Mouse (Mus musculus): ENCODE data around the gene Lrr1. TPM values are rescaled to one million over a fixed set of nuclear protein-coding genes. Genes with fewer than 3 reads are reported as not detected.

Gene Lrr1
- polyA plus RNA-seq, 1 experiment from 2014 or later = 12.8 TPM

DNA sequence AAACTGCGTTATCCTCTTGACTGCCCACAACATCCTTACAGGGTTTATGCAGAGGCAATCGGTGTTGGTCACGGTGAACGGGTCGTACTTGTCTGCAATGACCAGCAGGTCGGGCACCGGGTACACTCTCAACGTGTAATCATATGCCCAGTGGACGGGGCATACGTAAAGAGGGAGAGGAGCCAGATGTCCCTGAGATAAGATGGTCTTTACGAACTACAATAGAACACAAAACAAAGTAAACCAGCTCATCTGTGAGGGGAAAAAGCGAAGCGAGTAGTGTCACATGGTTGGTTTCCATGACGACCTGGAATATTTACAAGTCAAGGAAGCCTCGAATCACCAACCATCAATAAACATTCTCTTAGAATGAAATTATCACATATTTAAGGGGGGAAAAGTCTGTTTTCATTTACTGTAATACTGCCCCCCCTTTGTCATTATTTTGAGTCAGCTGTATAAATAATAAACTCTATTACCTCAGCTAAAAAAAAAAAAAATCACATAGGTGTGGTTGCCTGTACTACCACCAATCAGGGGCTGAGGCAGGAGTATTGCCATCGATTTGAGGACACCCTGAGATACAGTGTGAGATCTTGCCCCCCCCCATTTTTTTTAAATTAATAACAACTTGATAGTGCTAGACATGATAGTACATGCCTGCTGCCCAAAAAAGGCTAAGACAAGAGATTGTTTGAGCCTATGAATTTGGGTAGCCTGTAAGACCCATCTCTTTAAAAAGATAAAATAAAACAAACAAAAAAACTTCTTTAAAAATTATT is 35.6 kb downstream of the Lrr1 start, which contains the start of gene Gm49384:
Gm49384 (minus strand) TSS at position 216 of the 782 bp plus-strand sequence.
- H3K27ac ChIP-seq (replicated peaks) = no peak within 1 kb of the TSS
- H3K36me3 ChIP-seq = peaks cover 77% of the 10 kb centered on the region
- H3K27me3 ChIP-seq (replicated peaks) = no peaks in the 10 kb centered on the region
- no peak within 1 kb of the TSS for H3K4me2 ChIP-seq
- WGBS = 85% methylated on average over 16 of the region's 16 CpGs
- peaks cover 5% of the 10 kb centered on the region for H3K4me1 ChIP-seq
- no peak within 1 kb of the TSS for H3K4me3 ChIP-seq
- H3K9me3 ChIP-seq = no peaks in the 10 kb centered on the region
- ATAC-seq (ENCODE audit: extremely low read depth, insufficient number of reproducible peaks, low FRiP score, low TSS enrichment) = no peak
- no peak within 1 kb of the TSS for H3K9ac ChIP-seq

DNA sequence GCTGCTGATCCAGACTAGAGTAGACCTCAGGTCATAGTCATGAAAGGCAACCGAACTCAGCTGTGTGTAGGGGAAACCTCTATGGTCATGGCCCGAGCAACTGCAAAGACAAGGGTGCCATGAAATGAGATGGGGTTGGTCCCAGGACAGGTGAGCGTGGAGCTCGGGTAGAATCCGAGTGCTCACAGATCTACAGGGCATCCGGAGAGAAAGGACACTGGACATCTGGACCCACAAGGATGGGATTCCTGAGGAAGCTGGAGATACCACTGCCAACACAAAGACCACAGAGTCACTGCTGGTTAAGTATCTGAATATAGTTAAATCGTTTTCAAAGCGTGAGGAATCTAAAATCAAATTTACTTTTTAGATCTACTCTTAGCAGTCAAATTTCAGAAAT is 38.8 kb downstream of the Lrr1 start:
- Histone ChIP-seq H3K27ac (replicated peaks) (no peak overlapping the region), H3K4me3 (no peak overlapping the region), H3K4me2 (no peak overlapping the region), H3K9me3 (no peaks in the 10 kb centered on the region), H3K4me1 (no peaks in the 10 kb centered on the region), H3K36me3 (peaks cover 77% of the 10 kb centered on the region), H3K27me3 (replicated peaks) (no peaks in the 10 kb centered on the region), H3K9ac (no peak overlapping the region)
- WGBS = 87% methylated on average over 8 of the region's 8 CpGs
- no peak for ATAC-seq (ENCODE audit: extremely low read depth, insufficient number of reproducible peaks, low FRiP score, low TSS enrichment)

DNA sequence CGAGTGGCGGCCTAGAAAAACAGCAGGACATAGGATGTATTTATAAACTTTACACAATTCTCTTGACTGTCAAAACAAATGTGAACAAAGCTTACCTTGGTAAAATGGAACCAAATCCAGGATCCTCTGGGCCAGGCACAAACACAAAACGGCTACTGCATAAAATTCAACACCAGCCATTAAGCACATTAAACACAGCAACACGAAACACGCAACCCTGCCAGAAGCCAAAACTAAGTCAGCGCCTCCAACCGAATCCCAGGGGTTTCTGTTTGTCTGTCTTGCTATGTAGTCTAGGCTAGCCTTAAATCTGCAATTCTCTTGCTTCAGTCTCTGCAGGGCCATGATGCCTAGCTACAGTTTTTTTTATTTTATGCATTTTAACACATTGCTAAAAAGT is 39.3 kb downstream of the Lrr1 start:
- Histone ChIP-seq H3K36me3 (peaks cover 77% of the 10 kb centered on the region), H3K9me3 (no peaks in the 10 kb centered on the region), H3K9ac (no peak overlapping the region), H3K4me2 (no peak overlapping the region), H3K27me3 (replicated peaks) (no peaks in the 10 kb centered on the region), H3K4me3 (no peak overlapping the region), H3K27ac (replicated peaks) (no peak overlapping the region), H3K4me1 (no peaks in the 10 kb centered on the region)
- WGBS = 96% methylated on average over 7 of the region's 7 CpGs
- no peak for ATAC-seq (ENCODE audit: extremely low read depth, insufficient number of reproducible peaks, low FRiP score, low TSS enrichment)

DNA sequence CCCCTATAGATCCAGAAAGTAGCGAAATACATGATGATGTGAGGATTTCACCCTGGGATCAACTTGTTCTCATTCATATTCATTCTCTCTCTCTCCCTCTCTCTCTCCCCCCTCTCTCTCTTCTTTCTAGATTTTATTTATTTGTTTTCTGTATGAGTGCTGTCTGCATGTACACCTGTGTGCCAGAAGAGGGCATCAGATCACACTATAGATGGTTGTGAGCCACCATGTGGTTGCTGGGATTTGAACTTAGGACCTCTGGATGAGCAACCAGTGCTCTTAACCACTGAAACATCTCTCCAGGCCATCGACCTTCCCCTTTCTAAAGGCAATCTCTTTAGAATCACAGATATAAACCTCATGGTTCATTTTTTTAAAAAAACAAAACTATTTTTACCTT is 39.9 kb downstream of the Lrr1 start:
- Histone ChIP-seq H3K4me1 (no peaks in the 10 kb centered on the region), H3K27ac (replicated peaks) (no peak overlapping the region), H3K9me3 (no peaks in the 10 kb centered on the region), H3K36me3 (peaks cover 78% of the 10 kb centered on the region), H3K4me3 (no peak overlapping the region), H3K4me2 (no peak overlapping the region), H3K9ac (no peak overlapping the region), H3K27me3 (replicated peaks) (no peaks in the 10 kb centered on the region)
- 90% methylated on average over 2 of the region's 2 CpGs for WGBS
- no peak for ATAC-seq (ENCODE audit: extremely low read depth, insufficient number of reproducible peaks, low FRiP score, low TSS enrichment)

DNA sequence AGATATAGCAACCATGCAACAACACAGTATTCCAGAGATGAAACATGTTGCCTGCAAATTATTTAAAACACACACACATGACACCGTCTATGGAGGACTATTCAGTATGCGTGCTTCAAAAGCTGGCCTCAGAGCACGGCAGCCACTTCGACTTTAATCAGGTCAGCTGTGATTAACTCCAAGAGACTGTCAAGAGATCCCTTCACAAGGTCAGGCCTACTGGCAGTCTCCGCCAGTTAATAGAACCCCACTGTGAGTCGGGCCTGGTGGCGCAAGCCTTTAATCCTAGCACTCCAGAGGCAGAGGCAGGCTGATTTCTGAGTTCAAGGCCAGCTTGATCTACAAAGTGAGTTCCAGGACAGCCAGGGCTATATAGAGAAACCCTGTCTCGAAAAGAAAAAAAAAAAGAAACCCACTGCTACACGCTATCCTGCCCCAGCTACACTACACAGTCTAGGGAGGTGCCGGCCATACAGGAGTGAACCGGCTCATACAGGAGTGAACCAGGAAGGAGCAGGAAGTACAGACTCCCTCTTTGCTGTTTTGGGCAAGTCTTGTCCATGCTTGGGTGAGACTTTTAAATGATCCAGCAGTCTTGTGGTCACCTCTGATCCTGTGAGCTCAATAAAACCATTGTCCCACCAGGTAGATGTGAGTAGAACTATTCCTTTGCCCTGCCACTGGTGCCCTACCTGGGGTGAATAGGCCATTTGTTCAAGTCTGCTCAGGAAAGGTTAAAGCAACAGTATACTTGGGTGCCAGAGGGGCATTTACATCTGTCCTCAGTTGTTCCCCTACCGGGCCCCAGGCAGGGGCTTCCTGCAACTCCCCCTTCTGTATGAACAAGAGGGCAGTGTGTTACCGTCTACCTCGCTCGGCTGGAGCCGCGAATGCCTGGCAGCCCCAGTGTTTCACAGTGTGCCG is 41.7 kb downstream of the Lrr1 start:
- Histone ChIP-seq H3K4me2 (no peak overlapping the region), H3K27ac (replicated peaks) (0 out of 2 replicates have a peak overlapping the region, but pooled peaks have one; percentile 13), H3K4me3 (no peak overlapping the region), H3K9me3 (no peaks in the 10 kb centered on the region), H3K27me3 (replicated peaks) (no peaks in the 10 kb centered on the region), H3K9ac (no peak overlapping the region), H3K4me1 (no peaks in the 10 kb centered on the region), H3K36me3 (peaks cover 88% of the 10 kb centered on the region)
- 81% methylated on average over 18 of the region's 18 CpGs for WGBS
- no peak for ATAC-seq (ENCODE audit: extremely low read depth, insufficient number of reproducible peaks, low FRiP score, low TSS enrichment)

DNA sequence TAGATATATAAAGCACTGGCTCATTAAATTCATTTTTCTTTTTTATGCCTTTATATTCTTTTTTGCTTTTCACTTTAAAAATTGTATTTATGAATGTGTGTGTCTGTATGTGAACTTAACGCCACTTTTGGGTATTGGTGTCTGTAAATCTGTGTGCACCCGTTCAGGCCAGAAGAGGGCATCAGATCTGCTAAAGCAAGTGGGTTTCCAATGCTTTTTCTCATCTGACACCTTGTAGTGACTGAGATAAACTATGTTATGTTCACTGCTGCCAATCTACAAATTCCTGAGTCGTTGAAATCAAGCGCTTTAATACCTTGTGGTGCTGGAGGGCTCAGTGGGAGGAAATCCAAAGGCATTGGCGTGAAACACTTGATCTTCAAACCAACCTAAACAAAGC is 42.4 kb downstream of the Lrr1 start:
- Histone ChIP-seq H3K4me2 (no peak overlapping the region), H3K27ac (replicated peaks) (0 out of 2 replicates have a peak overlapping the region, but pooled peaks have one; percentile 10), H3K27me3 (replicated peaks) (no peaks in the 10 kb centered on the region), H3K9ac (no peak overlapping the region), H3K36me3 (peaks cover 92% of the 10 kb centered on the region), H3K4me1 (no peaks in the 10 kb centered on the region), H3K4me3 (no peak overlapping the region), H3K9me3 (no peaks in the 10 kb centered on the region)
- 51% methylated on average over 5 of the region's 5 CpGs for WGBS
- no peak for ATAC-seq (ENCODE audit: extremely low read depth, insufficient number of reproducible peaks, low FRiP score, low TSS enrichment)

DNA sequence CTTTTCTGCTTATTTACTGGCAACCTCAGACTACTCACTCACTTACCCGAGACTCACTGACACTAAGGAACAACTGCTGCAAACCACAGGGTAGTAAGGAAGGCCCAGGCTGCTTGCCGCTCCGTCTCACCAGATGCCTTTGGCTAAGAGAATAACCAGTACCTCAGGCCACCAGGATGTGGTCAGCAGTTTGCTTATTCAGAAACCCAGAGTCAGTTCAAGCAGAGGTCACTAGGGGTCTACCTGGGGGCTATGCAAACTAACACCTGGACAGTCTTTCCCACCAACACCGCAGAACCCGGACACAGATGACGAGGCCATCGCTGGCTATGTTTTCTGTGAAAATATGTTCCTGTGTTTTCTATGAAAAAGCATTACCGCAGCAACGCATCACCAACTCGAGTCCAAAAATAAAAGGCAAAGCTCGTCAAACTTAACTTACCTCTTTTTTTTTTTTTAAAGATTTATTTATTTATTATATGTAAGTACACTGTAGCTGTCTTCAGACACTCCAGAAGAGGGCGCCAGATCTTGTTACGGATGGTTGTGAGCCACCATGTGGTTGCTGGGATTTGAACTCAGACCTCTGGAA is 44.7 kb downstream of the Lrr1 start:
- no peak overlapping the region for H3K9ac ChIP-seq
- no peak overlapping the region for H3K4me3 ChIP-seq
- no peak overlapping the region for H3K4me2 ChIP-seq
- H3K27me3 ChIP-seq (replicated peaks) = no peaks in the 10 kb centered on the region
- WGBS = 87% methylated on average over 13 of the region's 13 CpGs
- no peaks in the 10 kb centered on the region for H3K9me3 ChIP-seq
- H3K4me1 ChIP-seq = no peaks in the 10 kb centered on the region
- peaks cover 92% of the 10 kb centered on the region for H3K36me3 ChIP-seq
- ATAC-seq (ENCODE audit: extremely low read depth, insufficient number of reproducible peaks, low FRiP score, low TSS enrichment) = no peak
- H3K27ac ChIP-seq (replicated peaks) = no peak overlapping the region

DNA sequence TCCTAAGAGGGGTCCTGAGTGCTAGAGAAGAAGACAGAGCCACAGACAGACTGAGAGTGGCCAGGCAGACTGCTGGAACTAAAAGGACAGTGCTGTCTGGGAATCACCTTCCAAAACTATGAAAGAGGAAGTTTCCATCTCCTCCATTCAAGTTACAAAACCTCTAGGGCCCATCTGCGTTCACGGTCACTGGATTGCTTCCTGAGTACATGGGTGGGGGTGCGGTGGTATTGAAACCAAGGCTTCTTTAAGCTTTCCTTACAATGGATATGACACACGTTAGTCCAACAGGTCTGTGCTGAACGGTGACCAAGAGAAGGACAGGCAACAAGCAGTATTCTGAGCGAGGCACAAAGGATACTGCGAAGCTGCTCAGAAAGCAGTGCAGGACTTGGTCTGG is 45.8 kb downstream of the Lrr1 start:
- Histone ChIP-seq H3K27me3 (replicated peaks) (no peaks in the 10 kb centered on the region), H3K27ac (replicated peaks) (no peak overlapping the region), H3K4me1 (no peaks in the 10 kb centered on the region), H3K4me2 (no peak overlapping the region), H3K4me3 (no peak overlapping the region), H3K36me3 (peaks cover 94% of the 10 kb centered on the region), H3K9me3 (no peaks in the 10 kb centered on the region), H3K9ac (no peak overlapping the region)
- ATAC-seq (ENCODE audit: extremely low read depth, insufficient number of reproducible peaks, low FRiP score, low TSS enrichment) = no peak
- 91% methylated on average over 7 of the region's 7 CpGs for WGBS

DNA sequence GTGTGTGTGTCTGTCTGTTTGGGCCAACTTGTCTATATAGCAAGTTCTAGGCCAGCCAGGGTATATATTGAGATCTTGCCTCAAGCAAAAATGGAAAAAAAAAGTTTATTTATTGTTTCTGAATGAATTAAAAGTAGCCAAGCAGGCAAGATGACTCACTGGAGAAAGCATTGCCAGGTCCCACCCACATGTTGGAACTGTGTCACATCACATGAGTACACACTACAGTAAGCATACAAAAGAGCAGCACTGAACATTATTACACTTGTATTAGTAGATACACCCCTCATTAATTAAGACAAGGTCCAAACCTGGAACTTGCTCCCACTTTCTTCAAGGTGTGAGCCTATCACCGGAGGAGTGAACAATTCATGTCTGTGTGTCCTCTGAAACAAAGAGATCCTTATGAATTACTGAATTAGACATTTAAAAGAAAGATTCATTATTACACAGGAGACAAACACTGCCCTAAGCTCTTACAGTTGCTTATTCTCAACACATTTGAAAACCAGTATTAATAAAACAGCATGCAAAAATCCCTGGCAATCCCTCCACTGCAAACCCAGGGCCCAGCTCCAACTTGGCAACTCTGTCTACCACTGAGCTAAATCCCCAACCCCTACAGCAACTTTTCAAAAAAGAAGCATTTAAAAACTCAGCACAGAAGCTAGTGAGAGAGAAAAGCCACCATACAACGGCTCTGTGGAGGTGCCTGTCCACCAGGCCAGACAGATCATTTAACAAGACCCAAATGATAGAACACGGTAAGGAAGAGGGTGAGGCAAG is 46.6 kb downstream of the Lrr1 start:
- 86% methylated on average over 3 of the region's 3 CpGs for WGBS
- H3K27ac ChIP-seq (replicated peaks) = no peak overlapping the region
- peaks cover 93% of the 10 kb centered on the region for H3K36me3 ChIP-seq

DNA sequence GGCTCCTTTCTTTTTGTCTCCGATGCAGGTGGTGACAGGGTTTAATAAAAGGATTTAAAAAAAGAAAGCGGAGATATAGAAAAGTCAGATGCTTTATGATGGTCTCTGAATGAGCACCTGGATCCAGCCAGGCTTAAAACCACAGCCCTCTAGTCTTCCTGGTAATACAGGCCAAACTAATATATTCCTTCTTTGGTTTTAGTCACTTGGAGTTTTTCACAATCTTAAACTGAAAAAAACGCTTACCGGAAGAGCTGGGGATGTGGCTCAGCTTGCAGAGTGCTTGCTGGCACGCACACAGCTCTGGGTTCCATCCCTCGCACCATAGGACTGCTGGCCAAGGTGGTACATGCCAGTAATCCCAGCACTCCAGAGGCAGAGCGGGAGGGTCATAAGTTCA is 48.0 kb downstream of the Lrr1 start:
- no peaks in the 10 kb centered on the region for H3K27me3 ChIP-seq (replicated peaks)
- H3K4me3 ChIP-seq = no peak overlapping the region
- H3K36me3 ChIP-seq = peaks cover 97% of the 10 kb centered on the region
- no peaks in the 10 kb centered on the region for H3K9me3 ChIP-seq
- 85% methylated on average over 7 of the region's 7 CpGs for WGBS
- no peaks in the 10 kb centered on the region for H3K4me1 ChIP-seq
- ATAC-seq (ENCODE audit: extremely low read depth, insufficient number of reproducible peaks, low FRiP score, low TSS enrichment) = no peak
- H3K27ac ChIP-seq (replicated peaks) = no peak overlapping the region
- H3K4me2 ChIP-seq = no peak overlapping the region
- H3K9ac ChIP-seq = no peak overlapping the region

More for the DNA sequence above, 46.6 kb downstream of the Lrr1 start:
- Histone ChIP-seq H3K4me3 (no peak overlapping the region), H3K27me3 (replicated peaks) (no peaks in the 10 kb centered on the region), H3K4me1 (no peaks in the 10 kb centered on the region), H3K9me3 (no peaks in the 10 kb centered on the region), H3K4me2 (no peak overlapping the region), H3K9ac (no peak overlapping the region)
- no peak for ATAC-seq (ENCODE audit: extremely low read depth, insufficient number of reproducible peaks, low FRiP score, low TSS enrichment)
